Mouse (Mus musculus) thymus, adult 2 months (tissue): ENCODE results near the gene Hsd3b1.

Experiments
- CTCF ChIP-seq: fragments of 200-500 bp; IDR thresholded peaks from 2 replicates; pipeline ENCODE4 v1.5.1; 2012; ENCODE audit warnings: mild to moderate bottlenecking, control low read depth, low read length, moderate library complexity, borderline replicate concordance; ENCODE audit not compliant: control insufficient read depth, poor library complexity, insufficient read depth; ENCODE audit errors: extremely low read depth
- POLR2A ChIP-seq: fragments of 200-500 bp; IDR thresholded peaks from 2 replicates; pipeline ENCODE4 v1.6.1; 2012; ENCODE audit warnings: mild to moderate bottlenecking, low read length, control low read depth, moderate library complexity; ENCODE audit not compliant: control insufficient read depth, poor library complexity, insufficient read depth; ENCODE audit errors: extremely low read depth

DNA sequence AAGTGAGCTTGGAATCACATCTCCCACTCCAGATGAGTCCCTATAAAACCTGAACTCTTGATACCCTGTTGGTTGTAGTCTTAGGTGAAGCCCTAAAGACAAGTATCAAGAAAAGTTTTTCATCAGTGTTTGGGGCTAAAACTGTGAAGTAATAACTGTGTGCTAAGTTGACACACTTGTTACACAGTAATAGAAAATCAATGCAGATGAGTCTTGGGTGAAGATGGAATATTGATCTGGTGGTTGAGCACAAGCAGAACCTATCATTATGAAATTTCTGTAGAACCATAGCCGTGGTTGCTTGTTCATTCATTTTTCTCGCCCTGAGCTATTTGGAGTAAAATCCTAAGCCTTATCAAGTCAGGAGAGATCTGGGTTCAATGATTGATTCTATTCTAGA is 8.6 kb upstream of the Hsd3b1 start:
- TF ChIP-seq POLR2A, result no peak
- no peak for TF ChIP-seq CTCF
